Mouse (Mus musculus) urinary bladder, adult 2 months (tissue): Measurements from ENCODE around the gene Dnmt3a. TPM values are rescaled to one million over a fixed set of nuclear protein-coding genes. Genes with fewer than 3 reads are reported as not detected.

Experiments used
- DNase-seq: peaks from one replicate; pipeline ENCODE4 v3.0.0; 2022; ENCODE audit warnings: low spot score
- polyA plus RNA-seq: library from polyadenylated mRNA; depleted of rRNA; stranded (reverse); fragments of >200 nt; gene quantifications from 2 replicates; pipeline ENCODE4 v1.2.3, GENCODE M21; 2012; rRNA removed

Gene Dnmt3a
- polyA plus RNA-seq: 14.8 and 16.6 TPM in 2 replicates

GRCm38 (mm10) chr12:3805852-3806251, at the start of gene Dnmt3a:
Gene Dnmt3a (plus strand): TSS chr12:3806007.
- DNase-seq: no peak

- no peak for DNase-seq
Observed at GRCm38 (mm10) chr12:3756216-3756615, 49.6 kb upstream of the Dnmt3a start.

- no peak for DNase-seq
Observed at GRCm38 (mm10) chr12:3758127-3758526, 47.7 kb upstream of the Dnmt3a start.

GRCm38 (mm10) chr12:3759419-3759818, 46.4 kb upstream of the Dnmt3a start:
- no peak for DNase-seq

GRCm38 (mm10) chr12:3760876-3761590, 44.8 kb upstream of the Dnmt3a start:
- no peak for DNase-seq

GRCm38 (mm10) chr12:3761591-3762295, 44.1 kb upstream of the Dnmt3a start:
- DNase-seq: no peak

GRCm38 (mm10) chr12:3764191-3764804, 41.5 kb upstream of the Dnmt3a start:
- no peak for DNase-seq

- DNase-seq: no peak
Observed at GRCm38 (mm10) chr12:3767360-3767759, 38.4 kb upstream of the Dnmt3a start.

GRCm38 (mm10) chr12:3768391-3768790, 37.4 kb upstream of the Dnmt3a start:
- DNase-seq: no peak

- DNase-seq: no peak
Observed at GRCm38 (mm10) chr12:3770546-3770945, 35.3 kb upstream of the Dnmt3a start.

- DNase-seq: no peak
Observed at GRCm38 (mm10) chr12:3771080-3771479, 34.7 kb upstream of the Dnmt3a start.

GRCm38 (mm10) chr12:3773643-3774042, 32.2 kb upstream of the Dnmt3a start:
- no peak for DNase-seq

GRCm38 (mm10) chr12:3776015-3776414, 29.8 kb upstream of the Dnmt3a start:
- no peak for DNase-seq

GRCm38 (mm10) chr12:3777682-3778081, 28.1 kb upstream of the Dnmt3a start:
- no peak for DNase-seq

- no peak for DNase-seq
Observed at GRCm38 (mm10) chr12:3778286-3778685, 27.5 kb upstream of the Dnmt3a start.

- DNase-seq: no peak
Observed at GRCm38 (mm10) chr12:3779639-3780038, 26.2 kb upstream of the Dnmt3a start.

- DNase-seq: peak; percentile 37
Observed at GRCm38 (mm10) chr12:3780405-3780891, 25.4 kb upstream of the Dnmt3a start.

- DNase-seq: no peak
Observed at GRCm38 (mm10) chr12:3780931-3781471, 24.8 kb upstream of the Dnmt3a start.

- peak; percentile 83 for DNase-seq
Observed at GRCm38 (mm10) chr12:3781482-3781881, 24.3 kb upstream of the Dnmt3a start.

- no peak for DNase-seq
Observed at GRCm38 (mm10) chr12:3783196-3783825, 22.5 kb upstream of the Dnmt3a start.

- no peak for DNase-seq
Observed at GRCm38 (mm10) chr12:3784258-3784657, 21.5 kb upstream of the Dnmt3a start.

GRCm38 (mm10) chr12:3784729-3785128, 21.1 kb upstream of the Dnmt3a start:
- DNase-seq: no peak
